Comparison of ENCODE assay signal across 12 mouse cellular contexts in the genomic region with DNA sequence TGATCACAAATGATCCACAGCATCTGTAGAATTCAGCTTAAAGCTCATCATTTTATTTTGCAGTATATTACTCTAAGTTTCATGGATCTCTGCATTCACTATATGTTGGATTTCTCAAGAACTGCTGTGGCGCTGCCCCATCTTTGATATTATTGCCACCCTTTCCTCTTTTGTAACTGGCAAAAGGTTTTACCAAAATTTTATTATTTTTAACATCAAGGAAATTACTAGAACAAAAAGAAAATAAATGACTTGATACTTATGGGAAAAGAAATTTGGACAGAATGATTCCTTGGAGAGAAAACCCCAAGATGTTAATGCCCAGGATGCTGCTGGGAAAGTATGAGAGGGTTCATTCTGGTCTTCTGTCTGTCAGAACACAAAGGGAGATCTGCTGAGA.
"Had no signal": no experiment of that assay in that cellular context is flagged by ENCODE, and none has a peak within 500 bp of the region (broad histone marks: within the 10 kb centered on the region; RNA-seq: fewer than 3 reads in every experiment).

Olfr109 (plus strand) TSS at position 301 of the 400 bp plus-strand sequence.

- DNase-seq: retina, postnatal 1 day; right cerebral cortex, adult 18-20 months; right cerebral cortex, postnatal 14 days; right cerebral cortex, postnatal 25 days; right cerebral cortex, postnatal 4 days; spleen, adult 18-20 months; thymus, adult 18-20 months; thymus, adult 2 months; thymus, postnatal 14 days; thymus, postnatal 25 days; thymus, postnatal 36 days; thymus, postnatal 4 days had no signal
